Mouse (Mus musculus) G1E-ER4 (cell line): ENCODE results near the gene Gm11757. TPM values are rescaled to one million over a fixed set of nuclear protein-coding genes. Genes with fewer than 3 reads are reported as not detected.
"Not testable (repeated sequence)": the region's sequence is repeated elsewhere in the genome, so short reads cannot be mapped to it uniquely, and the experiment has no call there.

Source experiments
- GATA1 ChIP-seq: IDR thresholded peaks from one replicate; pipeline ENCODE4 v1.8.0; 2012; ENCODE audit warnings: low read length, inconsistent platforms
- polyA plus RNA-seq: library from polyadenylated mRNA; stranded (reverse); fragments of >175 nt; gene quantifications from 2 replicates; pipeline ENCODE4 v1.2.3, GENCODE M21; 2012

The Gm11757 gene
- not detected in 2 replicates for polyA plus RNA-seq

DNA sequence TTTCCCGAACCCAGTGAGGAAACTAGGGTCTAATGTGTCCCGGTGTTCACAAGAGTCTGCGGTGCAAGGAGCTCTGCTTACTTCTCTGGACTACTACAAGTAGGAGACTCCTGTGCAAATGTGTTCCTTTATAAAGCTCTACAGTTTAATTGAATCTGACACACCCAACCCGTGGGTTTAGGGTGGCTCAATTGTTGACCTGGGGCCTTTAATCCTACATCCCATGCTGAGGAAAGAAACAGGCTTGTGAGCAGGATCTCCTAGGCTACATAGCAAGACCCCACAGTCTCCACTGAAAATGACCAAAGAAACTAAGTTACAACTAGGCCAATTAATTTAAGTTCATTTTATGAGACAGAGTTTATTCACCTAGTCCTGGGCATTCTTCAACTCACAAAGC is at the start of gene Gm11757:
Gm11757 (minus strand) TSS at position 101 of the 400 bp plus-strand sequence.
- TF ChIP-seq GATA1 = not testable (repeated sequence)

DNA sequence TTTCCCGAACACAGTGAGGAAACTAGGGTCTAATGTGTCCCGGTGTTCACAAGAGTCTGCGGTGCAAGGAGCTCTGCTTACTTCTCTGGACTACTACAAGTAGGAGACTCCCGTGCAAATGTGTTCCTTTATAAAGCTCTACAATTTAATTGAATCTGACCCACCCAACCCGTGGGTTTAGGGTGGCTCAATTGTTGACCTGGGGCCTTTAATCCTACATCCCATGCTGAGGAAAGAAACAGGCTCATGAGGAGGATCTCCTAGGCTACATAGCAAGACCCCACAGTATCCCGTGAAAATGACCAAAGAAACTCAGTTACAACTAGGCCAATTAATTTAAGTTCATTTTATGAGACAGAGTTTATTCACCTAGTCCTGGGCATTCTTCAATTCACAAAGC is 29.7 kb upstream of the Gm11757 start, which contains the start of gene Gm11756:
Gm11756 (minus strand) TSS at position 101 of the 400 bp plus-strand sequence.
- TF ChIP-seq GATA1 = not testable (repeated sequence)

DNA sequence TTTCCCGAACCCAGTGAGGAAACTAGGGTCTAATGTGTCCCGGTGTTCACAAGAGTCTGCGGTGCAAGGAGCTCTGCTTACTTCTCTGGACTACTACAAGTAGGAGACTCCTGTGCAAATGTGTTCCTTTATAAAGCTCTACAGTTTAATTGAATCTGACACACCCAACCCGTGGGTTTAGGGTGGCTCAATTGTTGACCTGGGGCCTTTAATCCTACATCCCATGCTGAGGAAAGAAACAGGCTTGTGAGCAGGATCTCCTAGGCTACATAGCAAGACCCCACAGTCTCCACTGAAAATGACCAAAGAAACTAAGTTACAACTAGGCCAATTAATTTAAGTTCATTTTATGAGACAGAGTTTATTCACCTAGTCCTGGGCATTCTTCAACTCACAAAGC is 14.9 kb upstream of the Gm11757 start, which contains the start of gene Gm13871:
Gm13871 (minus strand) TSS at position 101 of the 400 bp plus-strand sequence.
- not testable (repeated sequence) for TF ChIP-seq GATA1

DNA sequence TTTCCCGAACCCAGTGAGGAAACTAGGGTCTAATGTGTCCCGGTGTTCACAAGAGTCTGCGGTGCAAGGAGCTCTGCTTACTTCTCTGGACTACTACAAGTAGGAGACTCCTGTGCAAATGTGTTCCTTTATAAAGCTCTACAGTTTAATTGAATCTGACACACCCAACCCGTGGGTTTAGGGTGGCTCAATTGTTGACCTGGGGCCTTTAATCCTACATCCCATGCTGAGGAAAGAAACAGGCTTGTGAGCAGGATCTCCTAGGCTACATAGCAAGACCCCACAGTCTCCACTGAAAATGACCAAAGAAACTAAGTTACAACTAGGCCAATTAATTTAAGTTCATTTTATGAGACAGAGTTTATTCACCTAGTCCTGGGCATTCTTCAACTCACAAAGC is 14.7 kb downstream of the Gm11757 start, which contains the start of gene Gm11758:
Gm11758 (minus strand) TSS at position 101 of the 400 bp plus-strand sequence.
- not testable (repeated sequence) for TF ChIP-seq GATA1

Other genes starting within 250 kb of the Gm11757 start
- gene Gm11239, start 222.8 kb downstream of the Gm11757 start, polyA plus RNA-seq = not detected in 2 replicates
- gene Gm428, start 207.6 kb downstream of the Gm11757 start, polyA plus RNA-seq = not detected in 2 replicates
- not detected in 2 replicates for gene Rasef, start 100.1 kb downstream of the Gm11757 start, polyA plus RNA-seq
- gene Gm11758, start 14.8 kb downstream of the Gm11757 start, polyA plus RNA-seq = not detected in 2 replicates
- gene Gm13871, start 14.8 kb upstream of the Gm11757 start, polyA plus RNA-seq = not detected in 2 replicates
- not detected in 2 replicates for gene Gm11756, start 29.6 kb upstream of the Gm11757 start, polyA plus RNA-seq
- gene 2310002L09Rik, start 59.7 kb upstream of the Gm11757 start, polyA plus RNA-seq = not detected in 2 replicates
- gene Frmd3, start 122.3 kb upstream of the Gm11757 start, polyA plus RNA-seq = not detected in 2 replicates